In the genomic region with DNA sequence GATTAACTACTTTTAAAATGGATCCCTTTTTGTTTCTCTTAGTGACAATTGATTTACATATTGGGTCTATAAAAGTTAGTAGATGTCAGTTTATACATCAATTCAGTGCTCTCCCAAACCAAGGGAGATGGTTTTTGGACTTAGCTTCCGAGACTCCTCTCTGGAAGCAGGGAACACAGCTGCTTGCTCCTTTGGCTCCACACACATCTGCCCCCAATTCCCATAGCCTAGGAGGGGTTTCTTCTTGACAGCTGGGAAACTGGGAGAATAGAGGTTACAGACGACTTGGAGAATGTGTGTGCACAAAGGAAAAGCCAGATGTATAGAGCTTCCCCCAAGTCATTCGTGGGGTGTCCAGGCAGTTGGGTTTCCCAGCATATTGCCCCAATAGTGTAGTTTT, we compare ENCODE assay signal across 9 mouse cellular contexts. TPM values are rescaled to one million over a fixed set of nuclear protein-coding genes. Genes with fewer than 3 reads are reported as not detected.
DNase-seq lines count a peak whose midpoint lies in the region; ATAC-seq and TF ChIP-seq lines count a peak whose summit lies in the region.
"Had no signal": no experiment of that assay in that cellular context is flagged by ENCODE, and none has a peak within 500 bp of the region (broad histone marks: within the 10 kb centered on the region; RNA-seq: fewer than 3 reads in every experiment).

No protein-coding gene starts in this region.

- H3K9me3 ChIP-seq in forebrain, embryonic 14.5 days (replicated peaks; ENCODE audit: control insufficient read depth, low read length) = no peaks in the 10 kb centered on the region
- H3K9me3 ChIP-seq in liver, embryonic 11.5 days (ENCODE audit: control insufficient read depth, low read length) = no peaks in the 10 kb centered on the region
- no peaks in the 10 kb centered on the region for H3K9me3 ChIP-seq in stomach, embryonic 15.5 days

- no peak overlapping the region for H3K27ac ChIP-seq in spleen, adult 2 months (ENCODE audit: insufficient read depth, low read length)
- no peak overlapping the region for H3K27ac ChIP-seq in forebrain, embryonic 14.5 days (ENCODE audit: low read depth, low read length)
- no peak overlapping the region for H3K27ac ChIP-seq in liver, embryonic 11.5 days (ENCODE audit: low read depth, low read length)
- H3K27ac ChIP-seq in stomach, embryonic 15.5 days = peak overlapping the region; percentile 41; the same call in 1 of the 2 replicates

- H3K36me3 ChIP-seq in spleen, adult 2 months (ENCODE audit: control insufficient read depth, insufficient read depth, low read length) = no peaks in the 10 kb centered on the region
- no peaks in the 10 kb centered on the region for H3K36me3 ChIP-seq in forebrain, embryonic 14.5 days (ENCODE audit: control insufficient read depth, insufficient read depth, low read length)
- no peaks in the 10 kb centered on the region for H3K36me3 ChIP-seq in liver, embryonic 11.5 days (ENCODE audit: control insufficient read depth, insufficient read depth, low read length)
- H3K36me3 ChIP-seq in stomach, embryonic 15.5 days = no peaks in the 10 kb centered on the region

- no peaks in the 10 kb centered on the region for H3K27me3 ChIP-seq in spleen, adult 2 months (ENCODE audit: control insufficient read depth, insufficient read depth, low read length)
- no peaks in the 10 kb centered on the region for H3K27me3 ChIP-seq in forebrain, embryonic 14.5 days (replicated peaks; ENCODE audit: control insufficient read depth, insufficient read depth, low read length)
- no peaks in the 10 kb centered on the region for H3K27me3 ChIP-seq in liver, embryonic 11.5 days (replicated peaks; ENCODE audit: control insufficient read depth, insufficient read depth, low read length)
- no peaks in the 10 kb centered on the region for H3K27me3 ChIP-seq in stomach, embryonic 15.5 days (replicated peaks)

- no peak for DNase-seq in spleen, adult 2 months (ENCODE audit: low read depth in 1 of 2, low spot score in 2 of 2)
- DNase-seq in spleen, postnatal 36 days (ENCODE audit: low spot score in 2 of 2) = no peak
- peak; percentile 27 for DNase-seq in forebrain, embryonic 14.5 days (ENCODE audit: low spot score)
- no peak for DNase-seq in liver, embryonic 11.5 days (ENCODE audit: low spot score)
- no peak for DNase-seq in urinary bladder, postnatal 36 days (ENCODE audit: low spot score in 2 of 2)
- DNase-seq in layer of hippocampus, postnatal 14 days (ENCODE audit: low spot score in 2 of 2) = no peak
- no peak for DNase-seq in adipocyte (ENCODE audit: low spot score)
- DNase-seq: cerebellum, adult 9-11 months had no signal

- peak overlapping the region; percentile 4; the same call in 1 of the 2 replicates for H3K4me3 ChIP-seq in spleen, adult 2 months (ENCODE audit: extremely low read depth, insufficient read depth, insufficient read length)
- H3K4me3 ChIP-seq in forebrain, embryonic 14.5 days (ENCODE audit: low read depth, low read length) = peak overlapping the region; percentile 50
- H3K4me3 ChIP-seq in liver, embryonic 11.5 days (ENCODE audit: low read depth, low read length) = peak overlapping the region; percentile 51
- H3K4me3 ChIP-seq in stomach, embryonic 15.5 days (replicated peaks) = peak overlapping the region; percentile 61

- TF ChIP-seq POLR2A in spleen, adult 2 months (IDR thresholded peaks at IDR 0.05; ENCODE audit: low read depth, low read length) = no peak

- TF ChIP-seq CTCF in spleen, adult 2 months (IDR thresholded peaks at IDR 0.05; ENCODE audit: extremely low read depth, insufficient read depth, insufficient read length, insufficient replicate concordance) = no peak

- no peak for ATAC-seq in forebrain, embryonic 14.5 days
- ATAC-seq in liver, embryonic 11.5 days (replicated peaks; ENCODE audit: low FRiP score) = no peak
- ATAC-seq in stomach, embryonic 15.5 days (ENCODE audit: insufficient read depth, low FRiP score, low read depth) = no peak

- H3K4me1 ChIP-seq in spleen, adult 2 months (ENCODE audit: control insufficient read depth, insufficient read depth, insufficient read length) = peaks cover 7% of the 10 kb centered on the region; the same call in 1 of the 2 replicates
- H3K4me1 ChIP-seq in forebrain, embryonic 14.5 days (ENCODE audit: control insufficient read depth, insufficient read depth, low read length) = peaks cover 7% of the 10 kb centered on the region; the same call in 1 of the 2 replicates
- H3K4me1 ChIP-seq in liver, embryonic 11.5 days (replicated peaks; ENCODE audit: control insufficient read depth, insufficient read depth, low read length) = peaks cover 6% of the 10 kb centered on the region; the same call in 1 of the 2 replicates
- H3K4me1 ChIP-seq in stomach, embryonic 15.5 days = peaks cover 5% of the 10 kb centered on the region; the same call in 1 of the 2 replicates

- H3K4me2 ChIP-seq in forebrain, embryonic 14.5 days (ENCODE audit: low read length) = peak overlapping the region; percentile 91
- peak overlapping the region; percentile 73 for H3K4me2 ChIP-seq in liver, embryonic 11.5 days
- peak overlapping the region; percentile 89 for H3K4me2 ChIP-seq in stomach, embryonic 15.5 days

- peak overlapping the region; percentile 65 for H3K9ac ChIP-seq in forebrain, embryonic 14.5 days (ENCODE audit: low read length)
- 0 out of 2 replicates have a peak overlapping the region, but pooled peaks have one; percentile 46 for H3K9ac ChIP-seq in liver, embryonic 11.5 days (ENCODE audit: low read depth, low read length)
- no peak overlapping the region; the same call in 1 of the 2 replicates for H3K9ac ChIP-seq in stomach, embryonic 15.5 days

- WGBS in spleen, adult 2 months = 36% methylated on average over 3 of the region's 3 CpGs
- 44% methylated on average over 3 of the region's 3 CpGs for WGBS in forebrain, embryonic 14.5 days
- WGBS in liver, embryonic 11.5 days = 60% methylated on average over 3 of the region's 3 CpGs
- WGBS in stomach, embryonic 15.5 days = 35% methylated on average over 3 of the region's 3 CpGs

RNA-seq across cellular contexts. Expression of a gene that starts 0.7 kb away (rescaled TPM):
- 0.74 and 0.83 TPM in 2 replicates for polyA plus RNA-seq in spleen, adult 2 months (2012; rRNA removed)
- 5.4 and 6.0 TPM in 2 replicates for polyA plus RNA-seq in forebrain, embryonic 14.5 days (2014; fragmentation: Nextera tagmentation; extraction: Ambion mirVana)
- polyA plus RNA-seq in liver, embryonic 11.5 days (2014; fragmentation: Nextera tagmentation; extraction: Ambion mirVana) = 3.4 and 3.8 TPM in 2 replicates
- polyA plus RNA-seq in stomach, embryonic 15.5 days (2015; fragmentation: Nextera tagmentation; extraction: Ambion mirVana) = 7.8 TPM in 2 replicates
- total RNA-seq in layer of hippocampus, postnatal 14 days (2021) = 1 to 10 TPM; 1.1 to 1.2 TPM

RNA-seq across cellular contexts. Expression of a gene that starts 27.2 kb away (rescaled TPM):
- polyA plus RNA-seq in spleen, adult 2 months (2012; rRNA removed) = not detected in 2 replicates
- not detected in 2 replicates for polyA plus RNA-seq in forebrain, embryonic 14.5 days (2014; fragmentation: Nextera tagmentation; extraction: Ambion mirVana)
- 0.16 TPM in 1 of 2 replicates, not detected in the other for polyA plus RNA-seq in liver, embryonic 11.5 days (2014; fragmentation: Nextera tagmentation; extraction: Ambion mirVana)
- polyA plus RNA-seq in stomach, embryonic 15.5 days (2015; fragmentation: Nextera tagmentation; extraction: Ambion mirVana) = 0.10 TPM in 1 of 2 replicates, not detected in the other
- total RNA-seq in layer of hippocampus, postnatal 14 days (2021) = 1 to 10 TPM; 1.2 to 1.6 TPM

RNA-seq across cellular contexts. Expression of a gene that starts 49.1 kb away (rescaled TPM):
- 1.5 and 1.7 TPM in 2 replicates for polyA plus RNA-seq in spleen, adult 2 months (2012; rRNA removed)
- polyA plus RNA-seq in forebrain, embryonic 14.5 days (2014; fragmentation: Nextera tagmentation; extraction: Ambion mirVana) = 10.2 and 12.6 TPM in 2 replicates
- 5.0 and 6.1 TPM in 2 replicates for polyA plus RNA-seq in liver, embryonic 11.5 days (2014; fragmentation: Nextera tagmentation; extraction: Ambion mirVana)
- 12.4 and 13.1 TPM in 2 replicates for polyA plus RNA-seq in stomach, embryonic 15.5 days (2015; fragmentation: Nextera tagmentation; extraction: Ambion mirVana)
- 1 to 10 TPM; 8.4 to 8.8 TPM for total RNA-seq in layer of hippocampus, postnatal 14 days (2021)

Comparison
In these comparisons a context has a peak if more than half of its experiments do, and no peak if none do; other contexts are left out.
1. H3K4me3 ChIP-seq: peak in every context shown above with its lines; median percentile 61 in stomach, embryonic 15.5 days; 51 in liver, embryonic 11.5 days; 50 in forebrain, embryonic 14.5 days; 4 in spleen, adult 2 months.